Mouse (Mus musculus): ENCODE results near the gene Bcl7a.

Bcl7a gene

DNA sequence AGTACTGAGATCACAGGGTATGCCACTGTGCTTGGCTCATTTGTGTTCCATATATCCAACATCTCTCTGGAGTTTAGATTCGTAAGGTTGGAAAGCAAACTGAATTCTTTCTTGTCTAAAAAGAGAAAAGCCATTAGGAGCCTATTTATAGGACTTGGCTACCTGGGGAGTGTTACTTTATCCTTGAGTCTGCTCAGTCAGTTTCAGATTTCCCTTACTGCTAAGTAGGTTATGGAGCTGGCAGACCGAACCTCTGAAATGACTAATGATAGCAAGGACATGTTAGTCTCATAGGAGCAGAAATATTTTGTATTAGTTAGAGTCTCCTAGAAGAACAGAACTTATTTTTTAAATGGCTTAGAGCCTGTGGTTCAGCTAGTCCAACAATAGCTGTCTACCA lies 80.3 kb downstream of the Bcl7a start:
- no peak for DNase-seq

Measured in right cerebral cortex, postnatal 25 days (tissue).